Mouse (Mus musculus) ovary, adult 18-20 months (tissue): ENCODE measurements around the gene Vamp8.

Experiments
- DNase-seq: peaks from one replicate; pipeline ENCODE4 v3.0.0; 2022; ENCODE audit warnings: low spot score, mixed read lengths

Gene Vamp8

GRCm38 (mm10) chr6:72389941-72390771, at the start of gene Vamp8:
Gene Vamp8 (minus strand): TSS chr6:72390703.
- peak; percentile 72 for DNase-seq

GRCm38 (mm10) chr6:72439355-72440185, 49.1 kb upstream of the Vamp8 start, which contains the start of gene Mat2a:
Gene Mat2a (minus strand): TSS chr6:72439558.
- DNase-seq = peak; percentile 88

GRCm38 (mm10) chr6:72438862-72439354, 48.4 kb upstream of the Vamp8 start:
- peak; percentile 75 for DNase-seq

GRCm38 (mm10) chr6:72438226-72438625, 47.7 kb upstream of the Vamp8 start:
- DNase-seq = no peak

GRCm38 (mm10) chr6:72432153-72432552, 41.6 kb upstream of the Vamp8 start:
- no peak for DNase-seq

GRCm38 (mm10) chr6:72430989-72431921, 40.8 kb upstream of the Vamp8 start:
- no peak for DNase-seq

GRCm38 (mm10) chr6:72429061-72429842, 38.7 kb upstream of the Vamp8 start:
- DNase-seq = no peak

- peak; percentile 33 for DNase-seq
Measured at GRCm38 (mm10) chr6:72428036-72428435, 37.5 kb upstream of the Vamp8 start.

GRCm38 (mm10) chr6:72425646-72426045, 35.1 kb upstream of the Vamp8 start:
- DNase-seq = no peak

GRCm38 (mm10) chr6:72420901-72421300, 30.4 kb upstream of the Vamp8 start:
- no peak for DNase-seq

- DNase-seq = no peak
Measured at GRCm38 (mm10) chr6:72419806-72420205, 29.3 kb upstream of the Vamp8 start.

GRCm38 (mm10) chr6:72418279-72418678, 27.8 kb upstream of the Vamp8 start:
- no peak for DNase-seq

GRCm38 (mm10) chr6:72415964-72416772, 25.7 kb upstream of the Vamp8 start:
- no peak for DNase-seq

- no peak for DNase-seq
Measured at GRCm38 (mm10) chr6:72415181-72415580, 24.7 kb upstream of the Vamp8 start.

- DNase-seq = peak; percentile 91
Measured at GRCm38 (mm10) chr6:72414076-72414756, 23.7 kb upstream of the Vamp8 start, which contains the start of gene Ggcx. Gene Ggcx (plus strand): TSS chr6:72414308.

- DNase-seq = no peak
Measured at GRCm38 (mm10) chr6:72410518-72410917, 20.0 kb upstream of the Vamp8 start.

GRCm38 (mm10) chr6:72410003-72410402, 19.5 kb upstream of the Vamp8 start:
- DNase-seq = no peak

GRCm38 (mm10) chr6:72409567-72409966, 19.1 kb upstream of the Vamp8 start:
- DNase-seq = no peak

- DNase-seq = peak; percentile 59
Measured at GRCm38 (mm10) chr6:72407119-72407518, 16.6 kb upstream of the Vamp8 start.
